ENCODE assay signal across 23 mouse cellular contexts in genomic region chr3:99291386-99291785, GRCm38 (mm10). TPM values are rescaled to one million over a fixed set of nuclear protein-coding genes. Genes with fewer than 3 reads are reported as not detected.
DNase-seq lines count a peak whose midpoint lies in the region; ATAC-seq and TF ChIP-seq lines count a peak whose summit lies in the region.
"Had no signal": no experiment of that assay in that cellular context is flagged by ENCODE, and none has a peak within 500 bp of the region (broad histone marks: within the 10 kb centered on the region; RNA-seq: fewer than 3 reads in every experiment).

No protein-coding gene starts in this region.

- ATAC-seq in midbrain, embryonic 11.5 days (ENCODE audit: low FRiP score) = no peak
- ATAC-seq in midbrain, embryonic 13.5 days = no peak
- no peak for ATAC-seq in hindbrain, embryonic 16.5 days
- ATAC-seq: activated CD4-positive, CD25-positive, alpha-beta regulatory T cell, adult 4 months; CD4-positive, CD25-positive, alpha-beta regulatory T cell, adult 4 months; forebrain, embryonic 13.5 days; forebrain, embryonic 15.5 days; Patski had no signal

- intact Hi-C loops in gastrocnemius, adult 2 months (cut with DNase I) = no loop called here

- TF ChIP-seq CTCF in gastrocnemius, adult 2 months (IDR thresholded peaks at IDR 0.05) = no peak

- H3K27me3 ChIP-seq in midbrain, embryonic 11.5 days (ENCODE audit: control insufficient read depth, insufficient read depth, low read length) = no peaks in the 10 kb centered on the region
- H3K27me3 ChIP-seq in midbrain, embryonic 13.5 days = no peaks in the 10 kb centered on the region
- H3K27me3 ChIP-seq in hindbrain, embryonic 16.5 days (replicated peaks; ENCODE audit: control insufficient read depth, insufficient read depth, low read length) = no peaks in the 10 kb centered on the region
- H3K27me3 ChIP-seq: CH12.LX; embryonic facial prominence, embryonic 12.5 days; forebrain, embryonic 13.5 days; forebrain, embryonic 15.5 days had no signal

- no peaks in the 10 kb centered on the region for H3K9me3 ChIP-seq in midbrain, embryonic 11.5 days (ENCODE audit: control insufficient read depth, low read length)
- H3K9me3 ChIP-seq in midbrain, embryonic 13.5 days = no peaks in the 10 kb centered on the region
- no peaks in the 10 kb centered on the region for H3K9me3 ChIP-seq in hindbrain, embryonic 16.5 days (ENCODE audit: control insufficient read depth, low read length)
- H3K9me3 ChIP-seq: embryonic facial prominence, embryonic 10.5 days; embryonic facial prominence, embryonic 12.5 days; forebrain, embryonic 13.5 days; forebrain, embryonic 15.5 days had no signal

- no peaks in the 10 kb centered on the region for H3K4me1 ChIP-seq in midbrain, embryonic 11.5 days (ENCODE audit: control insufficient read depth, insufficient read depth, low read length)
- H3K4me1 ChIP-seq in midbrain, embryonic 13.5 days (replicated peaks) = peaks cover 4% of the 10 kb centered on the region
- H3K4me1 ChIP-seq in hindbrain, embryonic 16.5 days (ENCODE audit: control insufficient read depth, insufficient read depth, low read depth, low read length) = no peaks in the 10 kb centered on the region
- H3K4me1 ChIP-seq: embryonic facial prominence, embryonic 10.5 days had no signal

- no peak overlapping the region for H3K9ac ChIP-seq in midbrain, embryonic 11.5 days (ENCODE audit: low read length)
- no peak overlapping the region for H3K9ac ChIP-seq in midbrain, embryonic 13.5 days (replicated peaks)
- H3K9ac ChIP-seq in hindbrain, embryonic 16.5 days (ENCODE audit: low read depth, low read length) = no peak overlapping the region
- H3K9ac ChIP-seq: embryonic facial prominence, embryonic 12.5 days; forebrain, embryonic 13.5 days; forebrain, embryonic 15.5 days had no signal

- peak overlapping the region; percentile 89 for H3K27ac ChIP-seq in gastrocnemius, adult 2 months
- H3K27ac ChIP-seq in midbrain, embryonic 11.5 days (ENCODE audit: low read depth, low read length) = no peak overlapping the region
- H3K27ac ChIP-seq in midbrain, embryonic 13.5 days = no peak overlapping the region
- no peak overlapping the region for H3K27ac ChIP-seq in hindbrain, embryonic 16.5 days (ENCODE audit: low read depth, low read length)
- H3K27ac ChIP-seq: embryonic facial prominence, embryonic 10.5 days; embryonic facial prominence, embryonic 12.5 days; forebrain, embryonic 13.5 days; forebrain, embryonic 15.5 days had no signal

- H3K4me2 ChIP-seq in midbrain, embryonic 11.5 days = no peak overlapping the region
- no peak overlapping the region for H3K4me2 ChIP-seq in midbrain, embryonic 13.5 days (replicated peaks)
- no peak overlapping the region for H3K4me2 ChIP-seq in hindbrain, embryonic 16.5 days (ENCODE audit: low read length)
- H3K4me2 ChIP-seq: embryonic facial prominence, embryonic 12.5 days; forebrain, embryonic 13.5 days; forebrain, embryonic 15.5 days had no signal

- H3K36me3 ChIP-seq in midbrain, embryonic 11.5 days (ENCODE audit: control insufficient read depth, insufficient read depth, low read length) = no peaks in the 10 kb centered on the region
- no peaks in the 10 kb centered on the region for H3K36me3 ChIP-seq in midbrain, embryonic 13.5 days
- no peaks in the 10 kb centered on the region for H3K36me3 ChIP-seq in hindbrain, embryonic 16.5 days (ENCODE audit: control insufficient read depth, insufficient read depth, low read length)
- H3K36me3 ChIP-seq: embryonic facial prominence, embryonic 10.5 days; embryonic facial prominence, embryonic 12.5 days; forebrain, embryonic 15.5 days; G1E had no signal

- no peak overlapping the region for H3K4me3 ChIP-seq in gastrocnemius, adult 2 months
- no peak overlapping the region for H3K4me3 ChIP-seq in midbrain, embryonic 11.5 days (ENCODE audit: low read depth, low read length)
- no peak overlapping the region for H3K4me3 ChIP-seq in midbrain, embryonic 13.5 days (replicated peaks)
- no peak overlapping the region for H3K4me3 ChIP-seq in hindbrain, embryonic 16.5 days (ENCODE audit: low read length)
- H3K4me3 ChIP-seq: embryonic facial prominence, embryonic 10.5 days; embryonic facial prominence, embryonic 12.5 days; forebrain, embryonic 13.5 days; forebrain, embryonic 15.5 days had no signal

- DNase-seq in gastrocnemius, adult 2 months = no peak
- DNase-seq in gastrocnemius, postnatal 25 days = no peak
- peak; percentile 59 for DNase-seq in midbrain, embryonic 11.5 days (ENCODE audit: low spot score, missing footprints)
- DNase-seq: adrenal gland, adult 8-10 months; adrenal gland, postnatal 14 days; adrenal gland, postnatal 36 days; B cell, adult 2 months; cerebellum, adult 11-12 months; cerebellum, adult 2 months; cerebellum, adult 9-10 months; cerebellum, postnatal 10 days; cerebellum, postnatal 25 days had no signal

RNA-seq across cellular contexts. Expression of gene Tbx15, which starts 51.2 kb away (rescaled TPM):
- total RNA-seq in gastrocnemius, adult 2 months (2021) = 100 to 1,000 TPM; 105 to 145 TPM
- 100 to 1,000 TPM; 104 to 122 TPM for total RNA-seq in gastrocnemius, postnatal 25 days (2021)
- 1.6 and 1.8 TPM in 2 replicates for polyA plus RNA-seq in midbrain, embryonic 11.5 days (2014; fragmentation: Nextera tagmentation; extraction: Ambion mirVana)
- 0.35 and 0.39 TPM in 2 replicates for polyA plus RNA-seq in midbrain, embryonic 13.5 days (2015; fragmentation: Nextera tagmentation; extraction: Ambion mirVana)
- polyA plus RNA-seq in hindbrain, embryonic 16.5 days (2015; fragmentation: Nextera tagmentation; extraction: Ambion mirVana) = 0.66 and 1.0 TPM in 2 replicates
- polyA plus RNA-seq: activated CD4-positive, CD25-positive, alpha-beta regulatory T cell, adult 4 months; CD4-positive, CD25-positive, alpha-beta regulatory T cell, adult 4 months; G1E had no signal
